Mouse (Mus musculus): ENCODE measurements at regions not wholly inside any gene's neighbourhood (a gene's known extent, or its start where the extent isn't known, plus 50 kb on each side); places are given as distances from the start of the nearest gene placed in this dataset.

GRCm38 (mm10) chr10:44604512-44604911, 76.2 kb upstream of the Prdm1 start:
- no peaks in the 10 kb centered on the region; the same call in 1 of the 2 replicates for H3K4me1 ChIP-seq (ENCODE audit: control insufficient read depth)
- no peaks in the 10 kb centered on the region for H3K36me3 ChIP-seq (ENCODE audit: control insufficient read depth)
- TF ChIP-seq GATA1 (IDR thresholded peaks at IDR 0.05; ENCODE audit: low read length) (no peak), TAL1 (IDR thresholded peaks at IDR 0.05; ENCODE audit: low read length) (no peak)
- no peak overlapping the region for H3K4me3 ChIP-seq (replicated peaks)
- H3K27me3 ChIP-seq (ENCODE audit: control insufficient read depth): no peaks in the 10 kb centered on the region
- H3K9me3 ChIP-seq (ENCODE audit: control insufficient read depth, low read length): no peaks in the 10 kb centered on the region

- H3K4me1 ChIP-seq (ENCODE audit: control insufficient read depth): no peaks in the 10 kb centered on the region
- TF ChIP-seq TAL1 (IDR thresholded peaks at IDR 0.05; ENCODE audit: low read length) (no peak), GATA1 (IDR thresholded peaks at IDR 0.05; ENCODE audit: low read length) (no peak)
- H3K36me3 ChIP-seq (ENCODE audit: control insufficient read depth): no peaks in the 10 kb centered on the region
- no peaks in the 10 kb centered on the region for H3K27me3 ChIP-seq (ENCODE audit: control insufficient read depth)
- no peaks in the 10 kb centered on the region for H3K9me3 ChIP-seq (ENCODE audit: control insufficient read depth, low read length)
- no peak overlapping the region for H3K4me3 ChIP-seq (replicated peaks)
These were observed 75.2 kb upstream of the Prdm1 start for GRCm38 (mm10) chr10:44603461-44603860.

- H3K27me3 ChIP-seq (ENCODE audit: control insufficient read depth): no peaks in the 10 kb centered on the region
- H3K4me3 ChIP-seq (replicated peaks): no peak overlapping the region
- no peaks in the 10 kb centered on the region for H3K4me1 ChIP-seq (ENCODE audit: control insufficient read depth)
- H3K9me3 ChIP-seq (ENCODE audit: control insufficient read depth, low read length): no peaks in the 10 kb centered on the region
- H3K36me3 ChIP-seq (ENCODE audit: control insufficient read depth): no peaks in the 10 kb centered on the region
- TF ChIP-seq GATA1 (IDR thresholded peaks at IDR 0.05; ENCODE audit: low read length): no peak
- TF ChIP-seq TAL1 (IDR thresholded peaks at IDR 0.05; ENCODE audit: low read length): no peak
These were observed 73.2 kb upstream of the Prdm1 start for GRCm38 (mm10) chr10:44601550-44601949.

- TF ChIP-seq TAL1 (IDR thresholded peaks at IDR 0.05; ENCODE audit: low read length) (no peak), GATA1 (IDR thresholded peaks at IDR 0.05; ENCODE audit: low read length) (no peak)
- no peaks in the 10 kb centered on the region for H3K27me3 ChIP-seq (ENCODE audit: control insufficient read depth)
- H3K9me3 ChIP-seq (ENCODE audit: control insufficient read depth, low read length): no peaks in the 10 kb centered on the region
- H3K36me3 ChIP-seq (ENCODE audit: control insufficient read depth): no peaks in the 10 kb centered on the region
- H3K4me3 ChIP-seq (replicated peaks): no peak overlapping the region
- H3K4me1 ChIP-seq (ENCODE audit: control insufficient read depth): no peaks in the 10 kb centered on the region
These were observed 71.6 kb upstream of the Prdm1 start for GRCm38 (mm10) chr10:44599964-44600334.

GRCm38 (mm10) chr10:44599331-44599963, 71.1 kb upstream of the Prdm1 start:
- TF ChIP-seq GATA1 (IDR thresholded peaks at IDR 0.05; ENCODE audit: low read length) (no peak), TAL1 (IDR thresholded peaks at IDR 0.05; ENCODE audit: low read length) (no peak)
- Histone ChIP-seq H3K36me3 (ENCODE audit: control insufficient read depth) (no peaks in the 10 kb centered on the region), H3K4me1 (ENCODE audit: control insufficient read depth) (no peaks in the 10 kb centered on the region), H3K27me3 (ENCODE audit: control insufficient read depth) (no peaks in the 10 kb centered on the region), H3K4me3 (replicated peaks) (no peak overlapping the region), H3K9me3 (ENCODE audit: control insufficient read depth, low read length) (no peaks in the 10 kb centered on the region)

GRCm38 (mm10) chr10:44598615-44599014, 70.3 kb upstream of the Prdm1 start:
- Histone ChIP-seq H3K4me1 (ENCODE audit: control insufficient read depth) (no peaks in the 10 kb centered on the region), H3K27me3 (ENCODE audit: control insufficient read depth) (no peaks in the 10 kb centered on the region), H3K36me3 (ENCODE audit: control insufficient read depth) (no peaks in the 10 kb centered on the region), H3K4me3 (replicated peaks) (no peak overlapping the region), H3K9me3 (ENCODE audit: control insufficient read depth, low read length) (no peaks in the 10 kb centered on the region)
- no peak for TF ChIP-seq TAL1 (IDR thresholded peaks at IDR 0.05; ENCODE audit: low read length)
- TF ChIP-seq GATA1 (IDR thresholded peaks at IDR 0.05; ENCODE audit: low read length): no peak

- Histone ChIP-seq H3K36me3 (ENCODE audit: control insufficient read depth) (no peaks in the 10 kb centered on the region), H3K4me1 (ENCODE audit: control insufficient read depth) (no peaks in the 10 kb centered on the region), H3K9me3 (ENCODE audit: control insufficient read depth, low read length) (no peaks in the 10 kb centered on the region), H3K27me3 (ENCODE audit: control insufficient read depth) (no peaks in the 10 kb centered on the region), H3K4me3 (replicated peaks) (no peak overlapping the region)
- no peak for TF ChIP-seq GATA1 (IDR thresholded peaks at IDR 0.05; ENCODE audit: low read length)
- no peak for TF ChIP-seq TAL1 (IDR thresholded peaks at IDR 0.05; ENCODE audit: low read length)
These were observed 67.6 kb upstream of the Prdm1 start for GRCm38 (mm10) chr10:44595932-44596331.

GRCm38 (mm10) chr10:44589842-44590241, 61.5 kb upstream of the Prdm1 start:
- H3K4me1 ChIP-seq (ENCODE audit: control insufficient read depth): no peaks in the 10 kb centered on the region
- H3K4me3 ChIP-seq (replicated peaks): no peak overlapping the region
- no peaks in the 10 kb centered on the region for H3K27me3 ChIP-seq (ENCODE audit: control insufficient read depth)
- TF ChIP-seq TAL1 (IDR thresholded peaks at IDR 0.05; ENCODE audit: low read length) (no peak), GATA1 (IDR thresholded peaks at IDR 0.05; ENCODE audit: low read length) (no peak)
- no peaks in the 10 kb centered on the region for H3K9me3 ChIP-seq (ENCODE audit: control insufficient read depth, low read length)
- no peaks in the 10 kb centered on the region for H3K36me3 ChIP-seq (ENCODE audit: control insufficient read depth)

GRCm38 (mm10) chr10:44589352-44589751, 61.1 kb upstream of the Prdm1 start:
- Histone ChIP-seq H3K9me3 (ENCODE audit: control insufficient read depth, low read length) (no peaks in the 10 kb centered on the region), H3K36me3 (ENCODE audit: control insufficient read depth) (no peaks in the 10 kb centered on the region), H3K4me3 (replicated peaks) (no peak overlapping the region), H3K27me3 (ENCODE audit: control insufficient read depth) (no peaks in the 10 kb centered on the region), H3K4me1 (ENCODE audit: control insufficient read depth) (no peaks in the 10 kb centered on the region)
- TF ChIP-seq TAL1 (IDR thresholded peaks at IDR 0.05; ENCODE audit: low read length) (no peak), GATA1 (IDR thresholded peaks at IDR 0.05; ENCODE audit: low read length) (no peak)

- H3K27me3 ChIP-seq (ENCODE audit: control insufficient read depth): no peaks in the 10 kb centered on the region
- H3K36me3 ChIP-seq (ENCODE audit: control insufficient read depth): no peaks in the 10 kb centered on the region
- H3K4me3 ChIP-seq (replicated peaks): no peak overlapping the region
- no peaks in the 10 kb centered on the region for H3K9me3 ChIP-seq (ENCODE audit: control insufficient read depth, low read length)
- no peak for TF ChIP-seq GATA1 (IDR thresholded peaks at IDR 0.05; ENCODE audit: low read length)
- TF ChIP-seq TAL1 (IDR thresholded peaks at IDR 0.05; ENCODE audit: low read length): no peak
- peaks cover 6% of the 10 kb centered on the region for H3K4me1 ChIP-seq (ENCODE audit: control insufficient read depth)
These were observed 54.4 kb upstream of the Prdm1 start for GRCm38 (mm10) chr10:44582736-44583135.
